Mouse (Mus musculus) intestine, postnatal 0 days (tissue): ENCODE results near the gene Aplf. TPM values are rescaled to one million over a fixed set of nuclear protein-coding genes. Genes with fewer than 3 reads are reported as not detected.

ENCODE experiments used
- ATAC-seq: fragments of 200-750 bp; cut with Nextera tagmentation; 2 replicates; pipeline ENCODE4 v1.8.0; 2017; ENCODE audit warnings: mild to moderate bottlenecking, moderate TSS enrichment, moderate library complexity
- H3K27ac ChIP-seq: fragments of 300-500 bp; sonication (generic); 2 replicates; pipeline ENCODE4 v1.5.1; 2014; ENCODE audit warnings: mild to moderate bottlenecking, low read depth, low read length, moderate library complexity
- H3K27me3 ChIP-seq: fragments of 300-500 bp; sonication (generic); replicated peaks from 2 replicates; pipeline ENCODE4 v1.6.1; 2014; ENCODE audit warnings: low read length, mixed read lengths; ENCODE audit not compliant: control insufficient read depth, insufficient read depth
- H3K36me3 ChIP-seq: fragments of 300-500 bp; sonication (generic); 2 replicates; pipeline ENCODE4 v1.6.1; 2014; ENCODE audit warnings: mild to moderate bottlenecking, moderate library complexity; ENCODE audit not compliant: control insufficient read depth, insufficient read depth
- H3K4me1 ChIP-seq: fragments of 300-500 bp; sonication (generic); replicated peaks from 2 replicates; pipeline ENCODE4 v1.6.1; 2014; ENCODE audit warnings: antibody characterized with exemption, low read length, mixed read lengths; ENCODE audit not compliant: control insufficient read depth, insufficient read depth
- H3K4me2 ChIP-seq: fragments of 300-500 bp; sonication (generic); replicated peaks from 2 replicates; pipeline ENCODE4 v1.6.1; 2014; ENCODE audit warnings: low read depth, mild to moderate bottlenecking, moderate library complexity
- H3K4me3 ChIP-seq: fragments of 300-500 bp; sonication (generic); 2 replicates; pipeline ENCODE4 v1.5.1; 2014; ENCODE audit warnings: low read depth, low read length
- H3K9ac ChIP-seq: fragments of 300-500 bp; sonication (generic); 2 replicates; pipeline ENCODE4 v1.6.1; 2014; ENCODE audit warnings: mild to moderate bottlenecking, low read depth, low read length
- H3K9me3 ChIP-seq: fragments of 300-500 bp; sonication (generic); 2 replicates; pipeline ENCODE4 v1.6.1; 2016; ENCODE audit warnings: mixed run types; ENCODE audit not compliant: control insufficient read depth
- CTCF ChIP-seq: sonication (generic); IDR thresholded peaks from 2 replicates; pipeline ENCODE4 v1.5.1; 2016; ENCODE audit warnings: low read depth, mild to moderate bottlenecking, control low read depth, antibody characterized with exemption, moderate library complexity
- WGBS: fragments of 180-500 bp; shearing (Covaris S2); extraction: QIAGEN DNeasy Blood & Tissue Kit; methylation state at CpG from one replicate; pipeline ENCODE4 v1.1.7; 2014; 5-methylcytosine and 5-hydroxymethylcytosine counted together
- polyA plus RNA-seq: library from polyadenylated mRNA; unstranded; fragments of >200 nt; fragmentation: Nextera tagmentation; extraction: Ambion mirVana; gene quantifications from 2 replicates; pipeline ENCODE4 v1.2.1, GENCODE M21; 2015

The Aplf gene
- polyA plus RNA-seq, 1 experiment from 2014 or later, result 7.9 TPM

- Histone ChIP-seq H3K27ac (no peak overlapping the region), H3K36me3 (no peaks in the 10 kb centered on the region), H3K4me3 (no peak overlapping the region), H3K4me2 (no peak overlapping the region), H3K4me1 (no peaks in the 10 kb centered on the region), H3K9me3 (no peaks in the 10 kb centered on the region), H3K27me3 (no peaks in the 10 kb centered on the region), H3K9ac (no peak overlapping the region)
- 47% methylated on average over 8 of the region's 8 CpGs for WGBS
- no peak for ATAC-seq
- TF ChIP-seq CTCF, result no peak
Measured at GRCm38 (mm10) chr6:87618021-87618420, 54.0 kb downstream of the Aplf start.

DNA sequence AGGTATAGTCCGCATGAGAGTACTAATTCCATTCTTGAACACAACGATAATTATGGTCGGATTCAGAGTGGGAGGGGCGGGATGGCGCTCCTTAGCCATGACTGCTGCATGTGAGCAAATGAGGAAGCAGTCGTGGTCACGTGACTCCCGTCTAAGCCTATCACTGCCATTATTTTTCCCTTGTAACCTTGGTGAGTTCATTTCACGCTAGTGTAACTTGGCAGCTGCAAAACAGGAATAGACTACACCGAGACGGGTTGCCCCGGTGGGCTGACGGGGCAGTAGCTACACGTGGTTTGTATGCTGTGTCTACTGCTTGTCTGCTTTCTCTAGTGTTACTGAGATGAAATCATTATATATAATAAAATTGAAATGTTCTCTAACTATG lies 56.3 kb downstream of the Aplf start:
- Histone ChIP-seq H3K9me3 (no peaks in the 10 kb centered on the region), H3K9ac (no peak overlapping the region), H3K4me1 (no peaks in the 10 kb centered on the region), H3K4me3 (no peak overlapping the region), H3K27ac (no peak overlapping the region), H3K27me3 (no peaks in the 10 kb centered on the region), H3K36me3 (no peaks in the 10 kb centered on the region), H3K4me2 (no peak overlapping the region)
- WGBS, result 88% methylated on average over 14 of the region's 14 CpGs
- ATAC-seq, result peak; percentile 8; the same call in 1 of the 2 replicates
- no peak for TF ChIP-seq CTCF

GRCm38 (mm10) chr6:87614794-87615695 lies 56.9 kb downstream of the Aplf start:
- H3K4me2 ChIP-seq, result no peak overlapping the region
- no peak overlapping the region for H3K9ac ChIP-seq
- H3K36me3 ChIP-seq, result no peaks in the 10 kb centered on the region
- no peak overlapping the region for H3K27ac ChIP-seq
- no peaks in the 10 kb centered on the region for H3K27me3 ChIP-seq
- no peak overlapping the region for H3K4me3 ChIP-seq
- no peaks in the 10 kb centered on the region for H3K4me1 ChIP-seq
- WGBS, result 59% methylated on average over 11 of the region's 11 CpGs
- H3K9me3 ChIP-seq, result no peaks in the 10 kb centered on the region
- peak; percentile 78 for TF ChIP-seq CTCF
- no peak for ATAC-seq

GRCm38 (mm10) chr6:87599825-87600224 lies 72.2 kb downstream of the Aplf start:
- Histone ChIP-seq H3K4me1 (no peaks in the 10 kb centered on the region), H3K9me3 (no peaks in the 10 kb centered on the region), H3K27ac (no peak overlapping the region), H3K9ac (no peak overlapping the region), H3K27me3 (no peaks in the 10 kb centered on the region), H3K36me3 (no peaks in the 10 kb centered on the region), H3K4me2 (no peak overlapping the region), H3K4me3 (no peak overlapping the region)
- no peak for TF ChIP-seq CTCF
- ATAC-seq, result no peak

DNA sequence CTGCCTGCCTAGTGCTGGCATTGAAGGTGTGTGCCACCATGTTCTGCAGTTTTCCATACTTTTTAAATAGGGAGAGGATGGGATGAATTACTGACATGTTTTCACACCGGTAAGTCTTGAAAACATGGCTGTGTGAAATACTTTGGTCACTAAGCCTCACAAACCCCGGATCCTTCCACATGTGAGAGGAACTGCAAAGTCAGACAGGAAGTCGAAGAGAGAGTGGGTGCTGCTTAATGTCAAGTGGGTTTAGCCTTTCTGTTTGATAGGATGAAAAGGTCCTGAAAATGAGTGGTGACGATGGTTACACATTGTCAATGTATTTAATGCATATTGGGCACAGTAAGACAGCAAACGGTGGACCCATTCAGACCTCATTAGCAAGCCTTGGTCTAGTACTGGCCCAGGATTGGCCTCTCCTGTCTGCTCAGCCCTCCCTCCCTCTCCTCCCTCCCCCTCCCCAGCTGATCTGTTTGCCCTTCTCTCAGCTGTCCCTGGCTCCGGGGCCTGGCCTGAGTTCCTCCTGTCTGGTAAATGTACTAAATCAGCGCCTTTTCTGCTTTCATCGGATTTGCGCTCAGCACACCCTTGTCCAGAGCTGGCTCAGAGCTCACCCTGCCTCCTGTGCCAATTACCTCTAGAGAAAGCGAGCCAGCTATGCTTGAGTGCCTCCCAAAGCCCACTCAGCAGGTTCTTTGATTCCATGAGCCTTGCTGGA lies 74.7 kb downstream of the Aplf start:
- WGBS, result 59% methylated on average over 10 of the region's 10 CpGs
- H3K4me2 ChIP-seq, result no peak overlapping the region
- H3K9me3 ChIP-seq, result no peaks in the 10 kb centered on the region
- H3K4me1 ChIP-seq, result no peaks in the 10 kb centered on the region
- no peak overlapping the region for H3K27ac ChIP-seq
- H3K36me3 ChIP-seq, result no peaks in the 10 kb centered on the region
- no peaks in the 10 kb centered on the region for H3K27me3 ChIP-seq
- no peak for ATAC-seq
- H3K4me3 ChIP-seq, result no peak overlapping the region
- no peak overlapping the region for H3K9ac ChIP-seq
- no peak for TF ChIP-seq CTCF

DNA sequence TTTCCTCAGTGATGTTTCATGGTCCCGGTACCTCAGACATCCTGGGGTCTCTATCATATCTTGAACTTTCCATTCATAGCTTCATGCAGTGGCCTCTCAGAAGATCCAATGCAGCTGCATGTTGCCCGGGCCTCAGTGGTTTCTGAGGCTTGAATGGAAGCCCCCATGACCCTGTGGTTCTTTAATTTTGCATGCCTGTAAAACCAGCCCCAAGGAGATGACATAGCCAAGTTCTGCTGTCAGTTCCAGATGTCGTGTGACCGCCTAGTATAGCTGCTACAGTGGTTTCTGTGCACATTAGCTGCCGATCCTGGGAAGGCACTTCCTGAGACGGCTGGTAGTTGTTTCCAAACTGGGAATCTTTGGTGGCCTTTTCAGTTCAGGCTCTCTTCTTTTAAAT lies 77.8 kb downstream of the Aplf start:
- Histone ChIP-seq H3K27ac (no peak overlapping the region), H3K9ac (no peak overlapping the region), H3K4me2 (no peak overlapping the region), H3K9me3 (no peaks in the 10 kb centered on the region), H3K4me1 (0 out of 2 replicates have a peak, but pooled peaks cover 3% of the 10 kb centered on the region), H3K27me3 (0 out of 2 replicates have a peak, but pooled peaks cover 3% of the 10 kb centered on the region), H3K36me3 (no peaks in the 10 kb centered on the region), H3K4me3 (no peak overlapping the region)
- no peak for ATAC-seq
- 80% methylated on average over 6 of the region's 6 CpGs for whole genome bisulfite sequencing
- no peak for TF ChIP-seq CTCF
